Mouse (Mus musculus) cortical plate, adult 2 months (tissue): ENCODE measurements at regions not wholly inside any gene's neighbourhood (a gene's known extent, or its start where the extent isn't known, plus 50 kb on each side); places are given as distances from the start of the nearest gene placed in this dataset.
"Not testable (repeated sequence)": the region's sequence is repeated elsewhere in the genome, so short reads cannot be mapped to it uniquely, and the experiment has no call there.

Experiments
- CTCF ChIP-seq: fragments of 200-500 bp; IDR thresholded peaks from 2 replicates; pipeline ENCODE4 v1.5.1; 2011; ENCODE audit warnings: mild to moderate bottlenecking, control low read depth, low read length; ENCODE audit not compliant: insufficient read depth; ENCODE audit errors: extremely low read depth
- POLR2A ChIP-seq: fragments of 200-500 bp; IDR thresholded peaks from 2 replicates; pipeline ENCODE4 v1.6.1; 2011; ENCODE audit warnings: mild to moderate bottlenecking, low read length, control low read depth; ENCODE audit not compliant: insufficient read depth; ENCODE audit errors: extremely low read depth

DNA sequence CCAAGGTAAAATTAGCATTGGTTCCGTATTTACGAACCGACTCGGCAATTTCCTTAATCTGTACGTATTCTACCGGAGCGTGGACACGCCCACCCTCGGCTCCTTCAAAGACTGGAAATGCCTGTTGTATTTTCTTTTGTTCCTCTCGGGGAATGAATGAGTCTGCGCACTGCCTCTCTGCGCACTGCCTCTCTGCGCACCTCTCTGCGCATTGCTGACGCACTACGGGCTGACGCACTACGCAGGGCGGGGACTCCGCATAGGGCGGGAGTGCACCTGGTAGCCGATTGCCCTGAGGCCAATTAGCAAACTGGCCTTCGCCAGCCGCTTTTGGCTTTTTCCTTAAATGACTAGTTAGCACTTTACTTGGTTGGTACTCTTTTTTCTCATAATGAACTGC is 239.4 kb upstream of the Podxl start:
- not testable (repeated sequence) for TF ChIP-seq POLR2A, CTCF
